Mouse (Mus musculus): ENCODE measurements around the gene Trim7. TPM values are rescaled to one million over a fixed set of nuclear protein-coding genes. Genes with fewer than 3 reads are reported as not detected.

The Trim7 gene
- polyA plus RNA-seq, 1 experiment from 2014 or later, result 0.32 TPM

DNA sequence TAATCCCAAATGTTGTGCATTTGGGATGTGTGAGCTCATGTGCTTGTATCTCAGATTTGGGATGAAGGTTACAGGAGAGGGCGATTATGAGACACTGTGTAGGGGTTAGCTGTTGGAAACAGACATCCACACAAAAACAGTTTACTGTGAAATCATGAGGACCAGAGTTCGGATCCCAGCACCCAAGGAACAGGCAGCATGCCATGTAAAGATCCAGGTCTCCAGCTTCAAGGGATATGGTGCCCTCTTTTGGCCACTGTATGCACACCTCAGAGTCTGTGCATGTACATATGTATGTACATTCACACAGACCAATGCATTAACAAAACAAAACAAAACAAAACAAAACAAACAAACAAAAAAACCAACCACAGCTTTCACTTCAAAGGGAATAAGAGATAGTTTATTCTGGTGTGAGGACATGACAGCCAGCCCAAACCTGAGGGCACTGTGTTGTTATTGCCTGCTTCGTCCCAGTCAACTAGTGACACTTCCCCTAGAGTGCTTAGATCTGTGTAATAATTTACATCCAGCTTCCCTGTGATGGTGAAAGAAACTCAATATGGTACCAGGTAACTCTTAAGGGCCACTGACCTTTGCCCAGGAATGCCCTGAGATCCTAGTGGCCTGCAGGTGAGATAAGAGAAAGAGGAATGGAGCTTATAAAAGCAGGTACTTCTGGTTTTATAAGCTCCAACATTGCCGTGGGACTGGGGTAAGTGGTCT is 25.5 kb downstream of the Trim7 start:
- Histone ChIP-seq H3K27me3 (ENCODE audit: low read depth, poor library complexity, severe bottlenecking) (peaks cover 43% of the 10 kb centered on the region), H3K4me1 (peaks cover 24% of the 10 kb centered on the region), H3K4me3 (no peak overlapping the region), H3K27ac (replicated peaks) (no peak overlapping the region), H3K36me3 (no peaks in the 10 kb centered on the region), H3K9me3 (replicated peaks) (peaks cover 7% of the 10 kb centered on the region)
- peak; percentile 10 for DNase-seq (ENCODE audit: low spot score)
- 80% methylated on average over 4 of the region's 4 CpGs for WGBS

- WGBS, result 79% methylated on average over 4 of the region's 4 CpGs
- H3K4me1 ChIP-seq, result peaks cover 24% of the 10 kb centered on the region
- DNase-seq (ENCODE audit: low spot score), result peak; percentile 6
- H3K4me3 ChIP-seq, result peak overlapping the region; percentile 56; the same call in 1 of the 2 replicates
- H3K9me3 ChIP-seq (replicated peaks), result peaks cover 7% of the 10 kb centered on the region
- H3K27ac ChIP-seq (replicated peaks), result no peak overlapping the region
- H3K36me3 ChIP-seq, result no peaks in the 10 kb centered on the region
- peaks cover 43% of the 10 kb centered on the region for H3K27me3 ChIP-seq (ENCODE audit: low read depth, poor library complexity, severe bottlenecking)
Observed at GRCm38 (mm10) chr11:48852190-48852589, 26.2 kb downstream of the Trim7 start.

DNA sequence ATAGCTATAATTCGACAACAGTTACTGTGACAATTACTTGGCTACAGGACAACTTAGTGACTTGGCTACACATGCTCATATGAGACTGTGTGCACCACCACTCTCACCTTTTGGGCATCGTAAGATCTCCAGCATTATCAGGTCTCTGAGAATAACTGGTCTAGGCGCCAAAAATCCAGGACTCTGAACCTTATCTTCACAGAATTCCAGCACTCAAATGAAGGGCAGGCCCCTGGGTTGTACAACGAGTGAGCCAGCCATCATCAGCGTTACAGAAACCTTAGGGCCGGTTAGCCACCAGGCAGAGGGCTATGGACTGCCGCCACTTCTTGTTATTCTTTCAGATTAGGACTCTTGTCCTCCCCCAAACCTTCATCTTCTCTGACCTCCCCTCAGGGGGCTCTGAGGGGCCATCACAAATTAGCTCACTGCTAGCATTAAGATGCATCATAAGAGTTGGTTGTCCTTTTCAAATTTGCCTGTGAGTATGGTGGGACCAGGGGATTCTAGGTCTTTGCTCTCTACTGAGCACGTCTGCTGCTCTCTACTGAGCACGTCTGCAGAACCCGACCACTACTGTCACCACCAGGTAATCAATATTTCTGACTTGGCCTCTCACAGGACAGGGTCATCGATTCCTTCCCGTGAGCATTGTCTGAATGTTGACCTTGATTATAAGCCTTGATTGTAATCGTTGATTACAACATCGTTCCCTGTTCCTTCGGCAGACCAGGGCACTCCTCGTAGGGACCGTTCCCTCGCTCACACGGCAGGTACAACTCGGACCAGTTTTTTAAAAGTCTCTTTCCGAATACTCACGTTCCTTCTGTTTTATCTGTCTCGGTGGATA is 26.9 kb downstream of the Trim7 start:
- H3K36me3 ChIP-seq, result no peaks in the 10 kb centered on the region
- no peak overlapping the region for H3K27ac ChIP-seq (replicated peaks)
- H3K4me1 ChIP-seq, result peaks cover 27% of the 10 kb centered on the region
- H3K4me3 ChIP-seq, result peak overlapping the region; percentile 56
- H3K27me3 ChIP-seq (ENCODE audit: low read depth, poor library complexity, severe bottlenecking), result peaks cover 43% of the 10 kb centered on the region
- WGBS, result 7% methylated on average over 23 of the region's 23 CpGs
- peak; percentile 63 for DNase-seq (ENCODE audit: low spot score)
- peaks cover 7% of the 10 kb centered on the region for H3K9me3 ChIP-seq (replicated peaks)

DNA sequence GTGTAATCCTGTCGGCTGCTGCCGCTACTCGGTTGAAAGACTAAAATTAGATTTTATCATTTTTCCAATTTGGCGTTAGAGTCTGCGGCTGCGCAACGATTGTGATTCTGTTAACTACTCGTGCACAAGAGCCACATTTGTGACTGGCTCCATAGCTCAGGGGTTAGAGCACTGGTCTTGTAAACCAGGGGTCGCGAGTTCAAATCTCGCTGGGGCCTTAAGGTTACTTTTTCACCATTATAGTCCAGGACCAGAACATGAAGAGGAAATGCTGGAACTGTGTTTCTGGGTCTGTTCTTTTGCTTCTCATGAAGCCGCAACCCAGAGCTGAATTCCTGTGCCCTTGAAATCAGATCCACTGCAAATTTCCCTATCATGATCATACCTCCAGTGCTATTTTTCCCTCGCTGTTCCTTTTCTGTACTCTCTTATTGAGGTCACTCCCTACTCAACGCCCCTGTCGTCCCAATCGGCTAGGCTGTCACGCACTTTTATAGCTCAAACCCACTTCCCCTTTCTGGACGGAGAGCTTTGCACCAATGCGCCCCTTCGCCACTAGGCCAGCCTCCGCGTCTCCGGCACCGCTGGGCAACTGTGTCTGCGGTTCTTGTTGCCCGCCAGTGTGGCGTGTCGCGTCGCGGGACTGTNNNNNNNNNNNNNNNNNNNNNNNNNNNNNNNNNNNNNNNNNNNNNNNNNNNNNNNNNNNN is 27.7 kb downstream of the Trim7 start:
- H3K4me3 ChIP-seq, result peak overlapping the region; percentile 56
- no peaks in the 10 kb centered on the region for H3K36me3 ChIP-seq
- peaks cover 35% of the 10 kb centered on the region for H3K4me1 ChIP-seq
- WGBS, result under 1% methylated on average over 31 of the region's 31 CpGs
- H3K27me3 ChIP-seq (ENCODE audit: low read depth, poor library complexity, severe bottlenecking), result peaks cover 42% of the 10 kb centered on the region
- DNase-seq (ENCODE audit: low spot score), result peak; percentile 82
- H3K9me3 ChIP-seq (replicated peaks), result peaks cover 7% of the 10 kb centered on the region
- H3K27ac ChIP-seq (replicated peaks), result no peak overlapping the region

- Histone ChIP-seq H3K4me1 (peaks cover 25% of the 10 kb centered on the region), H3K36me3 (no peaks in the 10 kb centered on the region), H3K9me3 (replicated peaks) (no peaks in the 10 kb centered on the region), H3K27me3 (ENCODE audit: low read depth, poor library complexity, severe bottlenecking) (peaks cover 26% of the 10 kb centered on the region), H3K4me3 (peak overlapping the region; percentile 56), H3K27ac (replicated peaks) (no peak overlapping the region)
- DNase-seq (ENCODE audit: low spot score), result no peak
- under 1% methylated on average over 6 of the region's 6 CpGs for WGBS
Observed at GRCm38 (mm10) chr11:48859014-48859413, 33.1 kb downstream of the Trim7 start.

DNA sequence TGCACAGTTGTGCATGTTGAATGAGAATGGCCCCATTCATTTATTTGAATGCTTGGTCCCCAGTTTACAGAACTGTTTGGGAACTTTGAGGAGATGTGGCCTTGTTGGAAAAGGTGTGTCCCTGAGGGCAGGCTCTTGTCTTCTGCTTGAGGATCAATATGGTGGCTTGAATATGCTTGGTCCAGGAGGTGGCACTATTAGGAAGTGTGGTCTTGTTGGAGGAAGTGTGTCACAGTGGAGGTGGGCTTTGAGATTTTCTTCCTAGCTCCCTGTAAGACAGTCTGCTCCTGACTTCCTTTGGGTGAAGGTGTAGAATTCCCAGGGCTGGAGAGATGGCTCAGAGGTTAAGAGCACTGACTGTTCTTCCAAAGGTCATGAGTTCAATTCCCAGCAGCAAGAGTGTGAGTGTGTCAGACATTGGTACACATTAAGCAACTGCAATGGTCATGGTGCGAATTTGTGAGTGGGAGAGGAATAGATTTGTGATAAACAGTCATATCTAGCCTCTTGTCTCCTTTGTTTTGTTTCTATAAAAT is 36.9 kb downstream of the Trim7 start:
- no peaks in the 10 kb centered on the region for H3K9me3 ChIP-seq (replicated peaks)
- 89% methylated on average over 1 of the region's 1 CpGs for WGBS
- peaks cover 20% of the 10 kb centered on the region; the same call in 1 of the 2 replicates for H3K27me3 ChIP-seq (ENCODE audit: low read depth, poor library complexity, severe bottlenecking)
- no peaks in the 10 kb centered on the region for H3K36me3 ChIP-seq
- no peak overlapping the region for H3K4me3 ChIP-seq
- DNase-seq (ENCODE audit: low spot score), result no peak
- H3K27ac ChIP-seq (replicated peaks), result no peak overlapping the region
- peaks cover 11% of the 10 kb centered on the region for H3K4me1 ChIP-seq

- no peak overlapping the region for H3K4me3 ChIP-seq
- no peak overlapping the region for H3K27ac ChIP-seq (replicated peaks)
- H3K9me3 ChIP-seq (replicated peaks), result no peaks in the 10 kb centered on the region
- peaks cover 11% of the 10 kb centered on the region; the same call in 1 of the 2 replicates for H3K27me3 ChIP-seq (ENCODE audit: low read depth, poor library complexity, severe bottlenecking)
- H3K4me1 ChIP-seq, result peaks cover 1% of the 10 kb centered on the region
- WGBS, result 86% methylated on average over 3 of the region's 3 CpGs
- H3K36me3 ChIP-seq, result no peaks in the 10 kb centered on the region
- DNase-seq (ENCODE audit: low spot score), result no peak
Observed at GRCm38 (mm10) chr11:48863808-48864207, 37.9 kb downstream of the Trim7 start.

DNA sequence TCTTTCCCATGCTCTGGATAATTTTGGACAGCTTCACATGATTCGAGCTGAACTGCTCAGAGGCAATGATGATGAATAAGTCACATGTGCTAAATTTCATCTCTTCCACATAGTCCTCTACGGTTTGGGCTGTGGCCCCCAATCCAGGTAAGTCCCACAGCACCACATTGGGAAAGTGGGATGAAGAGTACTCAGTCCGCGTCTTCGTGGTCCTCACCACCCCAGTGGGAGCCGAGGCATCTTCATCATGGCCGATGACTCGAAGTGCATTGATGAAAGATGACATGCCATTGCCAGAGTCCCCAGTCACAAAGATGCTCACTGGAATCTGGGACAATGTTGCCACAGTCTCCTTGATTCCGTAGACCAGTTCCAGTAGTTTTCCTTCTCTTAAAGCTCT is 40.5 kb downstream of the Trim7 start:
- DNase-seq (ENCODE audit: low spot score), result no peak
- H3K4me3 ChIP-seq, result no peak overlapping the region
- H3K4me1 ChIP-seq, result peaks cover 9% of the 10 kb centered on the region
- H3K36me3 ChIP-seq, result no peaks in the 10 kb centered on the region
- peaks cover 8% of the 10 kb centered on the region; the same call in 1 of the 2 replicates for H3K27me3 ChIP-seq (ENCODE audit: low read depth, poor library complexity, severe bottlenecking)
- 94% methylated on average over 9 of the region's 9 CpGs for WGBS
- H3K9me3 ChIP-seq (replicated peaks), result no peaks in the 10 kb centered on the region
- no peak overlapping the region for H3K27ac ChIP-seq (replicated peaks)

GRCm38 (mm10) chr11:48869380-48870110 is 43.6 kb downstream of the Trim7 start:
- no peak overlapping the region for H3K27ac ChIP-seq (replicated peaks)
- WGBS, result 80% methylated on average over 7 of the region's 7 CpGs
- no peaks in the 10 kb centered on the region for H3K9me3 ChIP-seq (replicated peaks)
- no peak overlapping the region for H3K4me3 ChIP-seq
- peaks cover 30% of the 10 kb centered on the region for H3K27me3 ChIP-seq (ENCODE audit: low read depth, poor library complexity, severe bottlenecking)
- DNase-seq (ENCODE audit: low spot score), result no peak
- H3K36me3 ChIP-seq, result no peaks in the 10 kb centered on the region
- peaks cover 18% of the 10 kb centered on the region for H3K4me1 ChIP-seq

DNA sequence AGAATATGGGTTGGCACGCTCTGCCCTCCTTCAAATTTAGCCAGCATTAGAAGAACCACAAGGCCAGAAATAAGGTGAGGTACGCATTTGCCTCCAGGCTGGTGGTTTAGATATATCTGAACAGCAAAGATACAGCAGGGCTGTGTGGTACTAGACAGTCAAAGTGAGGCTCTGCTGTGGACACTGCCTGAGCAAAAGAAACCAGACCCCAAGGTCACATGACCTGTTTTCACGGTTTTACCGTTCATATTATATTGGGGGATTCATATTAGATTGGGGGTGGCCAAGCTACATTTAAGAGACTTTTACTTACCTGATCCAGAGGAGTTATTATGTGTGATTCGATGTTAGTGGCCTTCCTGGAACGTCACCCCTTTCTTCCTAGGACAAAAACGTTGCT is 44.8 kb downstream of the Trim7 start:
- Histone ChIP-seq H3K27ac (replicated peaks) (peak overlapping the region; percentile 70), H3K27me3 (ENCODE audit: low read depth, poor library complexity, severe bottlenecking) (peaks cover 30% of the 10 kb centered on the region), H3K4me3 (peak overlapping the region; percentile 54), H3K9me3 (replicated peaks) (no peaks in the 10 kb centered on the region), H3K4me1 (peaks cover 18% of the 10 kb centered on the region), H3K36me3 (no peaks in the 10 kb centered on the region)
- WGBS, result 47% methylated on average over 7 of the region's 7 CpGs
- DNase-seq (ENCODE audit: low spot score), result no peak

GRCm38 (mm10) chr11:48871201-48871772 is 45.3 kb downstream of the Trim7 start, which contains the start of gene Irgm1:
Irgm1 (minus strand) TSS chr11:48871683.
- WGBS, result 3% methylated on average over 19 of the region's 19 CpGs
- H3K27ac ChIP-seq (replicated peaks), result peak within 1 kb of the TSS; percentile 70

More at GRCm38 (mm10) chr11:48871201-48871772, 45.3 kb downstream of the Trim7 start, which contains the start of gene Irgm1:
- Histone ChIP-seq H3K36me3 (no peaks in the 10 kb centered on the region), H3K27me3 (ENCODE audit: low read depth, poor library complexity, severe bottlenecking) (peaks cover 30% of the 10 kb centered on the region), H3K4me1 (peaks cover 18% of the 10 kb centered on the region), H3K9me3 (replicated peaks) (no peaks in the 10 kb centered on the region), H3K4me3 (peak within 1 kb of the TSS; percentile 54)
- peak; percentile 48 for DNase-seq (ENCODE audit: low spot score)
